Mouse (Mus musculus) CD4-positive, CD25-positive, alpha-beta regulatory T cell, adult 4 months (primary cell): Measurements from ENCODE around the gene Pik3r1. TPM values are rescaled to one million over a fixed set of nuclear protein-coding genes. Genes with fewer than 3 reads are reported as not detected.

Experiments
- ATAC-seq: one replicate; pipeline ENCODE4 v1.8.0; 2017
- polyA plus RNA-seq, 2 experiments: library from polyadenylated mRNA; unstranded; fragments of 100-300 nt; shearing (Covaris generic); gene quantifications; one replicate each; pipeline ENCODE4 v1.2.1; 2017

Pik3r1 gene
- 100 to 1,000 TPM in 1 of 2 experiments, 10 to 100 TPM in 1; 83.2 to 105 TPM for polyA plus RNA-seq

DNA sequence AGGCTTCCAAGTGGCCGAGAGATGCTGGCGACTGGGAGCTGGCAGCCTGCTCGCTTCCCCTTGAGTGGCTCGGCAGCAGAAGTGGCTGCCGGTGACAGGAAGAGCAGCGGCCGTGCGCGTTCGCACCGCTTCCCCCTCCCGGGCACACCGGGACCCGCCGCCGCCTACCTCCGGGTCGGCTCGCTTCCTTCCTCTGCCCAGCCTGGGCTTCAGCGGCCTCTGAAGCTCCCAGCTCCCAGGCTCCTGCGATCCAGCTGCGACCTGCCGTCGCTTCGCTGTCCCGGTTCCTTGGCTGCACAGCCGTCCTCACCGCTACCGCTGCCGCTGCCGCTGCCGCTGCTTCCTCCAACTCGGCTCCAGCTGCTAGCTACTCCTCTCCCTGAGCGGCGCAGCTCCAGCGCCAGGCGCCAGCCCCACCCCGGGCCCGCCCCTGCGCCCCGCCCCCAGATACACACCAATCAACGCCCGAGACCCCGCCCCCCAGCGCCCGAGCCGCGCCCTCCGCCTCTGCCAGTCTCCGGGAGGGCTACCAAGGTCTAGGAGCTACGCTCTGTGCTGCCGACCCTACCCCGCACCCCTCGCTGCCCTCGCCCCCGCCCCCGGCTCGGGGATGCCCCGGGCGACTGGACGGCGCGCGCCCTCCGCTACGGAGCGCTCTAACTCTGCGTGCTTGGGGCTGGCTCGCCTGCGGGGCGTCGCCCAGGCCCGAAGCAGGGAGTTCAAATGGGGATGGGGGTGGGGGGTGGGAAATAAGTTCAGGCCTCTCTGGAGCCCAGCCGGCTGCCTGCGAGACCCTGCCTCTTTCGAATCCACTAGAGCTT lies at the start of gene Pik3r1:
TSS of gene Pik3r1 (minus strand) at position 409 of the 821 bp plus-strand sequence.
- peak; percentile 85 for ATAC-seq

- ATAC-seq: no peak
Measured at GRCm38 (mm10) chr13:101813267-101813900, 45.4 kb upstream of the Pik3r1 start.

GRCm38 (mm10) chr13:101812341-101812740 lies 44.3 kb upstream of the Pik3r1 start:
- ATAC-seq: no peak

DNA sequence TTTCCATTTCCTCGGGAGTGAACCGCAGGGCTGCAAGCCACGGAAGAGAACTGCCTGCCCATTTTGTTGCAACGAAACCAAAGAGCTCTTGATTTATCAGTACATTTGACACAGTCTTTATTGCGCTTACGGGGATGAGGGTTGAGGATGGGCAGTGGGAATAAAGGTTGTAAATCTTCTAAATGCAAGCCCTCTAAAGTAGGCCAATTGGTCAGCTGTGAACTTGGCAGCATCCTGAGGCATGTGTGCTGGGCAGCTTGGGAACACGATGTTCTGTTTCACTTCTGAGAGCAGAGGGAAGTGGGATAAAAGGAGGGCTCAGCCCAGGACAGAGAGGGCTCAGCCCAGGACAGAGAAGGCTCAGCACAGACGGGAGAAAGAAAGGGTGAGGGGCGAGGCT lies 43.9 kb upstream of the Pik3r1 start:
- ATAC-seq: no peak

- ATAC-seq: no peak
Measured at GRCm38 (mm10) chr13:101810667-101811066, 42.6 kb upstream of the Pik3r1 start.

GRCm38 (mm10) chr13:101809796-101810195 lies 41.8 kb upstream of the Pik3r1 start:
- no peak for ATAC-seq

DNA sequence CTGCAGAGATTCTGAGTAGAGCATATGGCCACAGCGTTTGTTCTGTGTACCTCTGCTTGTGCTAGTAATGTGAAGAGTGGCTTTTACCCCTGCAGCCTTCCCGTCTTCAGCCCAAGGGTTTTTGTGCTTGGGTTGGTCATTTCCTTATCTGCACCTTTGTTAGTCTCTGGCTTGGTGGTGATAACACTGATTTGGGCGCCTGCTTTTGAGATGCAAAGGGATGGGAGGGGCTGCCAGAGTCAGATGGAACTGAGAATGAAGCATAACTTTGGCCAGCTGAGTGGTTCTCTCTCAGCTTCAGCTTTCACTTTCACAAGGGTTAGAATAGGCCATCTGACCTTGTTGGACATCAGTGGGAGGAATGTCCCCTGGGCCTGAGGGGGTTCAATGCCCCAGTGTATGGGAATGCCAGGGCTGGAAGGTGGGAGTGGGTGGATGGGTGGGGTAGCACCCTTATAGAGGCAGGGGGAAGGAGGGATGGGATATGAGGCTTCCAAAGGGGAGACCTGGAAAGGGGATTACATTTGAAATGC lies 37.6 kb upstream of the Pik3r1 start:
- ATAC-seq: no peak

DNA sequence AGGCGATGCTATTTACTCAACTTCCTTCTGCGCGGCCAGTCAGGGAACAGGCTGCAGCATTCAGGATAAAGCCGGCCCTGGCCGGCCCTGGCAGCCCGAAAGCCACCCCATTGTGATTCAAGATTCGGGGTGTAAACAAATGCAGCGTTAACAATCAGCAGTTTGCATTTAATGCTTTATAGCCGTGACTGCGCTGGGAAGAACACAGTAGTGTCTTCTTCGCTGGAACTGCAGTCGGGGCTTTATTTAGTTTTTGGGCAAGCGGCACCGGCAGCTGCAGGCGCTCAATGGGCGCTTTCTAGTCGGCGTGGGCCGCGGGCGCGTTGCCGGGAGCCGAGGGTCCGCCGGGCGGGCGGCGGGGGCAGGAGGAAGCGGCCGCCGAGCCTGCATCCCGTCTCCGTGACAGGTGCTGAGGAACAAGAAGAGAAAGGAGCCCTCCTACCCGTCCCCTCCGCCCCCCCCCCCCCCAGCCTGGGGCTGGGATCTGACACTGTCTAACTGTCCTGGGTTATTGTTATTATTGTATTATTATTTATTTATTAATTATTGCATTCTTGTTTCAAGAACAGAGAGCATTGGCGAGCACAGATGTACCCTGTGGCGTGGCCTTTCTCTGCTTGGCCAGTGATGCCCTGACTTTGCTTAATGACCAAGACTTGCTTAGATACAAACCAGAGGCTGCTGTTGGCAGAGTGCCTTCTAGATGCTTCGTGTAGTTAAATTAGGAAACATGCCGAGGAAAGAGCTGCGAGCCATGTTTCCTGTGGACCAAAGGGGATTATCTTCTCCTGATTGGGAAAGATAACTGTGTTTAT lies 33.6 kb upstream of the Pik3r1 start:
- peak; percentile 38 for ATAC-seq

DNA sequence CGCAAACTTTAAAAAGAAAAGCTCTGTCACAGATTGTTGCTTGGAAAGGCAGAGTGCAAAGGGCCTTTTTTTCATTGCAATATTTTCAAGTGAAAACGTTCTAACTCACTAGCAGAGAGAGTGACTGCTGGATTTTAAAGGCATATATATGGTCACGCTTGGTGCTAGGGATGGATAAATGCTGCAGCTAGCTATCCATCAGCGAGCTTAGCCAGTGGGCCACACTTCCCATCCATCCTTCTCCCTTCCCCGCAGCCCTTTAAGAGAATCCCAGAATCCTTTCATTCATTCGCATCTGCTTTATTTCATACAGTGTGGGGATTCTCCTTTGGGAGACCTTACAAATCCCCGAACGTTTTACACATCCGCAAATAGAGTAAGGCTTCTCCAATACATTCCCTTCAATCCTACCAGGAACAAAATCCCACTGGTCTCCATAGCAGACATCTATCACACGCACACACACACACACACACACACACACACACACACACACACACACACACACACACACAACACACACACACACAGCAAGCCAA lies 32.9 kb upstream of the Pik3r1 start:
- ATAC-seq: no peak

- no peak for ATAC-seq
Measured at GRCm38 (mm10) chr13:101800021-101800596, 32.1 kb upstream of the Pik3r1 start.

GRCm38 (mm10) chr13:101799318-101799717 lies 31.3 kb upstream of the Pik3r1 start:
- no peak for ATAC-seq

DNA sequence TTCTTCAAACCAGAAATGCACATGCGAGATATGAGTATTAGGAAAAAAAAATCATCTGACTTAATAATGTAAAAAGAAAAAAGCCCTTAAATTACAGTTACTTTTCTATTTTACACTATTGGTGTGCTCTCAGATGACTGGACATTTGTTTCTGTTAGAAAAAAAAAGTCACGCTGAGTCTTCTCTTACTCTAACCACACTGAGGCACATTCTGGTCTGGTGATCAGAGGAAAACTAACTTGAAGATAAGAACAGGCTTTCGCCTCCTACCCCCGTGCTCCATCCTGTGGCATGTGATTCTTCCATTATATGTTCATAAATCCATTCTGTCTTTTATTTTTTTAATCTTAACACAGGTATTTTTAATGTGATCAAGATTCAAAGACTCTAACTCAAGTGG lies 30.5 kb upstream of the Pik3r1 start:
- ATAC-seq: no peak

GRCm38 (mm10) chr13:101796983-101797382 lies 29.0 kb upstream of the Pik3r1 start:
- ATAC-seq: peak; percentile 78

DNA sequence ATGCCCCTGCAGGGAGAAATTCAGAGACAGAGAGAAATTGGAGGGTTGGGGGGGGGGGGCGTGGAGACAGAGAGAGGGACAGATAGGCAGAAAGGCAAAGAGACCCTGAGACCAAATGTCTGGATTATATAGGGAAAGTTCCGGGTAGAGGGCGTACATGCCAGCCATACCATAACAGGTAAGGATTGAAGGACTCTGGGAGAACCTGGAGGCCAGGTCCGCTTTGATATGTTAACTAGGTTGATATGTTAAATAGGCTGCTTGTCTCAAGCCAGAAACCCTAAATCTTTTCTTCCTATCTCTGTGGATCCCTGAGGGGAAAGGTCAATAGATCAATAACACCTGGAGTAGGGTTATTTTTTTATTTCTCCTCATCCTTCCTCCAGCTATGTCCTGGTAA lies 17.7 kb upstream of the Pik3r1 start:
- ATAC-seq: no peak

- ATAC-seq: no peak
Measured at GRCm38 (mm10) chr13:101784651-101785289, 16.8 kb upstream of the Pik3r1 start.

- ATAC-seq: no peak
Measured at GRCm38 (mm10) chr13:101779011-101779410, 11.0 kb upstream of the Pik3r1 start.

GRCm38 (mm10) chr13:101777851-101778250 lies 9.8 kb upstream of the Pik3r1 start:
- no peak for ATAC-seq

GRCm38 (mm10) chr13:101771071-101771470 lies 3.1 kb upstream of the Pik3r1 start:
- no peak for ATAC-seq

GRCm38 (mm10) chr13:101769955-101770354 lies 1.9 kb upstream of the Pik3r1 start:
- ATAC-seq: no peak

GRCm38 (mm10) chr13:101768630-101768991 lies 594 bp upstream of the Pik3r1 start:
- ATAC-seq: no peak

DNA sequence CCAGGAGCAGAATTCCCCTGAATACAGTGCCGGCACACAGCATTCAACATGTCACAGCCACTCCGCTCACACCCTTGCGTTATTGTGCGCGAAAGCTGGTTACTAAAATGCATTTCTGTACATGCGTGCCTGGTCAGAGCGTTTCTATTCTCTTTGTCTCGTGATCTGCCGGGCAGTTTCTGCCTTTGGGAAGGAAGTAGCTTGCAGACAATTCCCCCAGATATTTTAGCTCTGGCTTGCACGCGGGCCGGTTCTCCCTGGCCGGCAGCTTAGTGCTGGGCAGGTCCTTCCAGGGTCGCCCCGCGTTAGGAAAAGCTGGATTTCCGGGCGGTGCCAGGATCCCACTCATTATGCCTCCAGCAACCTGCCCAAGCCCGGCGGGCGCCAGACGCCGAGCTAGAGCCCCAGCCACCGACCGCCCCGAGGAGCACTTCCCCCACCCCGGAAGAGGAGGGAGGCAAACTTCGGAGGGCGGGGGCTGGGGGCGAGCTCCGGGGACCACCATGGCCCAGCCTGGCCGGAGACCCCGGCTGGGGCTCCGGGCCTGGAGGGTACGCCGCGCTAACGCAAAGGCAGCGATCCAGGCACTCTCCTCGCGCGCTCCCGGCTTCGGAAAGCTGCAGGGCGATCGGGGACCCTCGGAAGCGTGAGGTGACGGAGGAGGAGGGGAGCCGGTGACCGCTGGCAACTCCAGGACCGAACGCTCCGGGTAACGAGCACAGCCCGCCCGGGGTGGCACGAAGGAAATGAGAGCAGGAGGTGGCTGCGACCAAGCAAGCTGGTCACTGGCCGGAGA lies 806 bp downstream of the Pik3r1 start:
- peak; percentile 25 for ATAC-seq
